In the genomic region with DNA sequence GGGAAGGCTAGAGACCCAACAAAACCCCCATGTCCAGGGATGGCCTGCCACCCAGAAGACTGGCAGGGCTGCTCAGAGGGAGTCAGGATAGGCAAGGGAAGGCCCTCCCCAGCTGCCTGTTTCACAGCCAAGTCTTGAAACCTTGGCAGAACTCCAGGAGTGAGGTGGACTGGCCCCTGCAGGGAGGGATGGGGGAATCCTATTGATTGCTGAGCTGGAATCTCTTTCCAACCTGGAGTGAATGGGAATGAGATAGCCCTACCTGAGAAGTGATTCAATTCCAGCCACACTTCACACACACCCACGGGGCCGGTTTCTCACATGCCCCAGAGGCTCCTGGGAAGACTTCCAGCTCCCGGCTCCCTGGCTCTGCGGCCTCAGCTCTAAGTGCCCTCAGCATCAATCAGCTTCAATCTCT, we compare ENCODE assay signal across 8 mouse cellular contexts. TPM values are rescaled to one million over a fixed set of nuclear protein-coding genes. Genes with fewer than 3 reads are reported as not detected.
A peak's percentile ranks its signal among the peaks of the same experiment; 100 is the strongest.
DNase-seq lines count a peak whose midpoint lies in the region; ATAC-seq lines count a peak whose summit lies in the region.
"Had no signal": no experiment of that assay in that cellular context is flagged by ENCODE, and none has a peak within 500 bp of the region (broad histone marks: within the 10 kb centered on the region; RNA-seq: fewer than 3 reads in every experiment).

No protein-coding gene starts in this region.

- H3K9ac ChIP-seq in hindbrain, embryonic 14.5 days: no peak overlapping the region

- no peaks in the 10 kb centered on the region for H3K9me3 ChIP-seq in hindbrain, embryonic 14.5 days (ENCODE audit: control insufficient read depth, low read length)

- no peak overlapping the region for H3K4me3 ChIP-seq in hindbrain, embryonic 14.5 days (replicated peaks; ENCODE audit: low read length)

- ATAC-seq in frontal cortex, adult (ENCODE audit: low TSS enrichment): peak; percentile 41; the same call in 1 of the 2 replicates
- peak; percentile 59; the same call in 1 of the 2 replicates for ATAC-seq in hindbrain, embryonic 14.5 days (ENCODE audit: low FRiP score)

- intact Hi-C loops in left cerebral cortex, postnatal 4 days (cut with DNase I): no loop called here

- peak; percentile 90 for DNase-seq in adipocyte (ENCODE audit: low spot score)
- peak; percentile 71 to 77 for DNase-seq in adrenal gland, postnatal 36 days
- peak; percentile 61 for DNase-seq in hindbrain, embryonic 14.5 days (ENCODE audit: low spot score)
- peak; percentile 76 for DNase-seq in left cerebral cortex, postnatal 4 days
- peak; percentile 58 for DNase-seq in ovary, postnatal 14 days (ENCODE audit: low spot score)
- DNase-seq in embryo, embryonic 10.5 days (ENCODE audit: low spot score): no peak

- H3K27me3 ChIP-seq in hindbrain, embryonic 14.5 days (ENCODE audit: control insufficient read depth, insufficient read depth, low read length): no peaks in the 10 kb centered on the region

- no peak overlapping the region for H3K4me2 ChIP-seq in hindbrain, embryonic 14.5 days (replicated peaks)

- WGBS in hindbrain, embryonic 14.5 days: 49% methylated on average over 4 of the region's 4 CpGs

- peaks cover 15% of the 10 kb centered on the region; the same call in 1 of the 2 replicates for H3K36me3 ChIP-seq in hindbrain, embryonic 14.5 days (replicated peaks; ENCODE audit: control insufficient read depth, insufficient read depth)

- peaks cover 25% of the 10 kb centered on the region for H3K4me1 ChIP-seq in hindbrain, embryonic 14.5 days (replicated peaks; ENCODE audit: control insufficient read depth, insufficient read depth, low read length)

- peak overlapping the region; percentile 52 for H3K27ac ChIP-seq in hindbrain, embryonic 14.5 days

RNA-seq across cellular contexts. Expression of a gene that starts 47.9 kb away (rescaled TPM):
- total RNA-seq in adrenal gland, postnatal 36 days (2021): not detected
- polyA plus RNA-seq in hindbrain, embryonic 14.5 days (2014; fragmentation: Nextera tagmentation; extraction: Ambion mirVana): not detected in 2 replicates
- not detected for total RNA-seq in left cerebral cortex, postnatal 4 days (2021)
- total RNA-seq: left cerebral cortex, postnatal 36 days had no signal

RNA-seq across cellular contexts. Expression of a gene that starts 57.3 kb away (rescaled TPM):
- not detected for total RNA-seq in adrenal gland, postnatal 36 days (2021)
- polyA plus RNA-seq in hindbrain, embryonic 14.5 days (2014; fragmentation: Nextera tagmentation; extraction: Ambion mirVana): not detected in 2 replicates
- total RNA-seq in left cerebral cortex, postnatal 4 days (2021): not detected
- total RNA-seq: left cerebral cortex, postnatal 36 days had no signal
